Mouse (Mus musculus) spleen, adult 2 months (tissue): ENCODE data around the gene Tns3.

ENCODE experiments used
- CTCF ChIP-seq: fragments of 200-500 bp; IDR thresholded peaks from 2 replicates; pipeline ENCODE4 v1.5.1; 2011; ENCODE audit warnings: mild to moderate bottlenecking, inconsistent platforms; ENCODE audit not compliant: insufficient read depth, insufficient read length, insufficient replicate concordance; ENCODE audit errors: extremely low read depth
- POLR2A ChIP-seq: fragments of 200-500 bp; IDR thresholded peaks from 2 replicates; pipeline ENCODE4 v1.6.1; 2011; ENCODE audit warnings: low read depth, low read length, inconsistent platforms

- no peak for TF ChIP-seq POLR2A
- no peak for TF ChIP-seq CTCF
These were observed 105.5 kb downstream of the Tns3 start for GRCm38 (mm10) chr11:8558761-8559282.
